Mouse (Mus musculus) fat pad, adult 2 months (tissue): ENCODE data around the gene Tpcn1.
A peak's percentile ranks its signal among the peaks of the same experiment; 100 is the strongest.
"Not testable (repeated sequence)": the region's sequence is repeated elsewhere in the genome, so short reads cannot be mapped to it uniquely, and the experiment has no call there.

ENCODE experiments used
- DNase-seq: peaks from one replicate; pipeline ENCODE4 v3.0.0-alpha.2; 2011; ENCODE audit warnings: low read depth, low spot score; ENCODE audit errors: extremely low read depth

Tpcn1 gene

DNA sequence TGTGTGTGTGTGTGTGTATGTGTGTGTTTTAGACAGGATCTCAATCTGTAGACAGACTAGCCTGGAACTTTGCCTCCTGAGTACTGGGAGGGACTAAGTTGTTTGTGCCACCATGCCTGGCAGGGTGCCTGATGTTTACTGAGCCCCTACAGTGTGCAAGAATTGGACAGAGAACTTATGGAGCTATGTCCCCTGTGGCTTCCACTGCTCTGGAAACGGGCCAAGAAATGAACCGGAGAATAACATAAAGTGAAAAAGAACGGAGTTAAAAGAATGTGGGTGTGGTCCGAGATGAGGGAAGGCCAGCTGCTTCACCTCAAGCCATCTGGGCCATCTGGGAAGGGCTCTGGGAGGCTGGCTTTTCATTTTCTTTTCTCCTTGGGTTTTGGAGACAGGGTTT, 73.7 kb downstream of the Tpcn1 start:
- DNase-seq = no peak

DNA sequence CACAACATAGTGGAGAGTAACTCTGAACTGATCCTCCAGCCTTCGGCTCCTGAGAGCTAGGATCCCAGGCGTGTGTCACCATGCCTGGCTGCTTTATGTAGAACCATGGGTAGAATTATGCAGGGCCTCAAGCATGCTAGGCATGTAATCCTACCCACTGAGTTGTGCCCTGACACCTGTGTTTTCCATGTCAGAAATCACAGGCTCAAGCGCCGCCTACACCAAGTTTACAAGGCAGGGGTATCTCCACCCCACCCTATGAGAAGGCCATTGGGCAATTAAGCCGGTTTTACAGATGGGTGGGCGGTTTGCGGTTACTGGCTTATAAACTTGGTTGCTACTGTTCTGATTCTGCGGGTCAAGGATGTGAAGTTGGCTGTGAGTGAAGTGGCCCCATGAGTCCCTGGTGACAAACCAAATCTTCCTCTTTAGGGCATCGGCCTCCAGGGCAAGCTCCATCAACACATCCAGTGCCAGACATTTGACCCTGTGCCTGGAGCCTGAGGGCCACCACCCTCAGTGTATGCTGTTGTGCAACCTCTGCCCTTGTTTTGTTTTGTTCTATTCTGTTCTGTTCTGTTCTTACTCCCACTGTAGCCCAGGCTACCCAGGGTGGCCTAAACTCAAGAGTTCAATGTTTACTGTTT, 74.3 kb downstream of the Tpcn1 start:
- peak; percentile 46 for DNase-seq

DNA sequence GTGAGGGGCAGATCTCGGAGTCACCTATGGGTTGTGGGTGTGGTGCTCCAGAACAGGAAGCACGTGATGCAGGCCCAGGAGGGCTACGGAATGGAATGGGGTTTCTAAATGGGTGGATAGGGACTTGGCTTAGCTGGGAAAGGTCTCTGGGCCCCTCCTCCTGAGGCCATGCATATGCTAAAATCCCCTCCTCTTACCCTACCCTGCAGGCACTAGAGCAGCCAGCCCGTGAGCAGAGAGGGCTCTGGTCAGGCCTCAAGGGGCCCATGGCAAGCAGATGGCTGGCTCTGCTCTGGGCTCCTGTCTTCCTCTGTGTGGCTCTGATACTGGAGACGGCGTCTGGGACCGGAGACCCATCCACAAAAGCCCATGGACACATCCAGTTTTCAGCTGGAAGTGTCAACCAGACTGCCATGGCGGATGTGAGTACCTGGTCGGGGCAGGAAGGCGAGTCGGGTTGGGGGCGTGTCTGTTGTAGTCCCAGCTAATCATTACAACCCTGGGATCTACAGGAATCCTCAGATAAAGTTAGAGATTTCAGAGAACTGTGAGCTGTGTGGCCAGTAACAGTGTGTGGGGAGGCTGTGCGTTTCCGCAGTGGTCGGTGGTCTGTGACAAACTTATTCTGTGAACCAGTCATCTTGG, 75.4 kb downstream of the Tpcn1 start:
- DNase-seq = no peak

DNA sequence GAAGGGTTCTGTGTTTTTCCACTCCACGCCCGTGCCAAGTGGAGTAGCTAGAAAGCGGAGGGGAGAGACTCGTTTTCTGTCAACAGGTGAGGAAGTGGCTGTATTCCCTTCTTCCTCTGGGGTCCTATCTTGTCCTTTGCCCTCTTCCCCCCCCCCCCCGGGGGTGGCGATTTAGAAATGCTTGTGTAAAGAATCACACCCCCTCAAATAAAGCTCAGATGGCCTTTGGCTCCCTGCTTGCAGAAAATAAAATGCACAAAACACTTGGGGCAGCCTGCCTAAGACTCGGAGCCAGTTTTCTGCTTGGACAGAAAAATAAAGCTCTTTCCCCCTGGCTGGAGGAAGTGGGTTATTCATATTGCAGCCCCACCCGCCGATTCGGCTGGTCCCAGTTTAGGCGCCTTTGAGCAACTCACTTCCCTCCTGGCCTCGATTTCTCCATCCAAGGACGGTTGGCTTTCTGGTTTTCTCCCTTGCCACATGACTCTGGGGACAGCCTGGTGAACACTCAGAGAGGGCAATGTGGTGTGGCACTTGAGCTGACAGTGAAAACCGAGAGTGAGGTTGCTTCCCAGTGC, 76.7 kb downstream of the Tpcn1 start:
- DNase-seq = no peak

GRCm38 (mm10) chr5:120510982-120511642, 77.4 kb downstream of the Tpcn1 start, which contains the start of gene Slc8b1:
Slc8b1 (plus strand) TSS chr5:120511168.
- peak; percentile 23 for DNase-seq

GRCm38 (mm10) chr5:120507311-120507710, 81.2 kb downstream of the Tpcn1 start:
- DNase-seq = no peak

DNA sequence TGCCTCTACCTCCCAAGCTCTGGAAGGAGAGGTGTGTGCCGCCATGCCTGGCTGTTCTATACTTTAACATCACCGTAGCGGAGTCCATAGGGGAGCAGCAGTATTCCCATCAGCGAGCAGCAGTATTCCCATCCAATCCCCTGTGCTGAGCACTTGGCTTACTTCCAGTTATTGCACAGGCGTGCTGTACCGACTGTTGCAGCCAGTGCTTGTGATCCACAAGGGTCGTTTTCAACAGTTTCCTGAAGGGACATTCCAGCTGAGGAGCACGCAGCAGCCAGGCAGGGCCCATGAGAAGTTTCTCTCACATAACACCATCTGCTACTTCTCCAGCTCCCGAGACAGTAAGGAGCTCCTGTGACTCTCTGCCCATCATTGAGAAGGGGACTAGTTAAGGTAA, 82.0 kb downstream of the Tpcn1 start:
- no peak for DNase-seq

GRCm38 (mm10) chr5:120505781-120506180, 82.7 kb downstream of the Tpcn1 start:
- no peak for DNase-seq

DNA sequence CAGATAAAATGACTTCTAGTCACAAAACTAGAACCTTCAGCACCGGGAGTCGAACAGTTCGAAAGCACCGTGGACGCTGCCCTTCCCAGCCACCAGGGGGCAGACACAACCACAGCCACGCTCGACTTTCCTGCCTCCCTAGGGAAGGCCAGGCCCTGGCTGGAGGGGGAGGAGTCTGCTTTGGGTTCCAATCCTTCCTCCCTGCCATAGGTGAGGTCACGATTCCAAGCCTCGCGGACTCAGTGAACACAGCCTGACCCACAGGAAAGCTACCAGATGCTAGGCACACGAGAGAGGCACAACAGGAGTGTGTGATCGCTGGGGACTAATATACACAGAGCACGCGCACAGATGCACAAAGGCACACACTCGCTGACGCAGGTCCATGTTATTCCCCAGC, 83.1 kb downstream of the Tpcn1 start:
- DNase-seq = no peak

GRCm38 (mm10) chr5:120503144-120503795, 85.2 kb downstream of the Tpcn1 start, which contains the start of gene Plbd2:
Plbd2 (minus strand) TSS chr5:120503625.
- DNase-seq = no peak

DNA sequence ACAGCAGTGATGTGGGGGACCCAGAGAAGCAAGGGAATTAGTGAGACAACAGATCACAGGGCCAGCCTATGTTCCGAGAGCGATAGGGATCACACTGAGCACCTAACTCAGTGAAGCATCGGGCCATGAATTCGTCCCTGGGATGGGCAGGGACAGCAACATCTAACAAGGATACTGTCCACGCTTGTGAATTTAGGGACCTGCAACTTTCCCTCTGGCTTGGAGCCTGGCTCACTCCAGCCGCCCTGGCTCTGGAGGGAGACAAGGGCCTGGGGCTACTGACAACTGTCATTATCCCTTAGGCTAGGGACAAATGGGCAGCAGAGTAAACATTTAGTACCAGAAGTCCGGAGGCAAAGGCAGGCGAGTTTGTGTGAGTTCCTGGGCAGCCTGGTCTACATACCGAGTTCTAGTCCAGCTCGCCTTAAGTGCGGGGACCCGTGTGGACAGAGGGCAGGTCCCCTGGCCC, 85.8 kb downstream of the Tpcn1 start:
- DNase-seq = no peak

DNA sequence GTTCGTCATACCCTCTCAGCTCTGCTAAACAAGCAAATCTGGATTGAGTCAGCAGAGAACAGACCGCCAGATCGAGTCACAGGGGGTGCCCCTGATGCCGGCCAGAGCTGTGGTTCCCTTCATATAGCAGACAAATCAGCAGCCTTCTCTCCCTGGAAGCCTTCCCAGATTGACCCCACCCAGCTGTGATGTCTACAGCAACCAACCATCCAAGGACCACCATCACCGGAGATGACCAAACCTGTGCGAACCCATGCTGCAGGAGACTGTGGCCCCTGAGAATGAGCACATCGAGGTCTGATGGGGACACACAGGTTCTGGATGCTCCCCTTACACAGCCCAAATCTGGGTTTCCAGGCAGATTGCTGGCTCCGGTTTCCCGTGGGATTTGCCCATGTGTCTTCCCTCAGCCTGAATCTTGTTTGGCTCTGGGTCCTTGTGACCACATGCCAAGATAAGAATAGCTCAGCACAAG, 86.3 kb downstream of the Tpcn1 start:
- no peak for DNase-seq

- not testable (repeated sequence) for DNase-seq
These were observed 87.9 kb downstream of the Tpcn1 start for GRCm38 (mm10) chr5:120500609-120501008.

DNA sequence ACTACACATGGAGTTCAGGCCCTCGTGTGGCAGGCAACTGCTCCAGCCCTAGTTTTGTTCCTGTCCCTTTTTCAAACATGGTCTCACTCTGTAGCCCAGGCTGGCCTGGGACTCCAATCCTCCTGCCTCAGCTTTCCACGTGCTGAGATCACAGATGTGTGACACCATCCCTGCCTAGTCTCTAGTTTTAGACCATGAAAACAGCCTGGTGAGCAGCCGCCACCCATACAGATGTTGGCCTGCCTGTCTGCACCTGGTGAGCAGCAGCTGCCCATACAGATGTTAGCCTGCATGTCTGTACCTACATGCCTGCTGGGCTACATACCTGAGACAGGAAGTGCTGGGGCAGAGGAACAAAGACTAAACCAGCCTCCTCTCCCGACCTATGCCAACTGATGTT, 89.3 kb downstream of the Tpcn1 start:
- no peak for DNase-seq

DNA sequence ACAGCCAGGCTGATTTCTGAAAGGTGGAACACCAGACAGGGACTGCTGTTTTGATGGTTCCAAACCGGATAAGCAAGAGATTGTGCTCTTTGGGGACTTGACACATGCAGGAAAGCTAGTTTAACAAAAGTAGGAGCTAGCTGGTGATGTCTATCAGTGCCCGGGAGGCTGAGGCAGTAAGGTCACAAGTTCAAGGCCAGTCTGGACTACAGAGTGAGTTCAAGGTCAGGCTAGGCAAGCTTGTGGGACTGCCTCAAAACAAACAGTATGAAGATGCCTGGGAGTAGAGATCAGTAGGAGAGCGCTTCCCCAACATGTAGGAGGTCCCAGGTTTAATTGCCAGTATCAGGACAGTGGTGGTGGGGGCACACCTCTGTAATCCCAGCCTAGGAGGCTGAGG, 91.4 kb downstream of the Tpcn1 start:
- no peak for DNase-seq

GRCm38 (mm10) chr5:120495703-120496226, 92.7 kb downstream of the Tpcn1 start:
- no peak for DNase-seq

DNA sequence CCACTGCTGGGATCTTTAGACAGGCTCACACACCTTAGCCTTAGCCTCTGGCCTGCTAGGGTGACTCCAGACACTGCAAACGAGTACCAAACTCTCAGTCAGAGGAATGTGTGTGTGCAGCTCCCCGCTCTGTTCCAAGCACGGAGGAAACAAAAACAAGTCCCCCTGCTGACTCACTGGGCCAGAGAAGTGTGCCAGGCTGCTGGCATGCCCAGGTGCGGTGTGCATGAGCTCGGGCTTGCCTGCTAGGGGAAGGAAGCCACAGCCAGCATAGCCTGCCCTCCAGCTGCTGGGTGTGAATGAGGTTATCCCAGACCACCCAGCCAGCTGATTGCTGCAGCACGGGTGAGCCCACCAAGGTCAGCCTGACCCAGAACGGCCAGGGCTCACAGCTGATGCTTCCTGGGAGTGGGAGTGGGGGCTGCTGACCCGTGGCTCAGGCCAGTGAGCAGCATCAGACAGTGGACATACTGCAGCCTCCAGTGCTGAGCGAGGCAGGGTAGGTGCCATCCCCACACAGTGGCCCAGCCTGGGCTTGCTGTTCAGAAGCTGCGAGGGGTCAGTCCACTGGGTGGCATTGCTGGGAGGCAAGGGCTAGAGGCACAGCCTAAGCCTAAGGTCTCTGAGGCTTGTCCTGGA, 93.3 kb downstream of the Tpcn1 start:
- peak; percentile 33 for DNase-seq

- DNase-seq = no peak
These were observed 94.5 kb downstream of the Tpcn1 start for GRCm38 (mm10) chr5:120493873-120494395.

DNA sequence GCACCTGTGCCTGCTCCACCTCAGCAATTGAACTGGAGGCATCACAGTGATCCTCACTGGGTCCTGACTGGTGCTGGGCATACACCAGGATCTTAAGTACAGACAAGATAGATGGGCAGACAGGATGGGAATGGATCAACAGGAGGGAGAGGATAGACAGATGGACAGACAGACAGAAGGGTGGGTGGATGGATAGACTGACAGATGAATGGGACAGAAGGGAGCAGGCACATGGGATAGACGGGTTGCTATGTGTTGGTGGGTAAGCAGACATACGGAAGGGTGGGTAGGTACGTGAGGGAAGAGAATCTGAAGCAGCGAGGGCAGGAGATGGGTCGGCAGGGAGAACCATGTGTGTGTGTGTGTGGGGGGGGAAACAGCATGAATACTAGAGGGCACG, 95.0 kb downstream of the Tpcn1 start:
- no peak for DNase-seq

- no peak for DNase-seq
These were observed 96.0 kb downstream of the Tpcn1 start for GRCm38 (mm10) chr5:120492437-120492836.
